Mouse (Mus musculus) layer of hippocampus, adult 9-10 months (tissue): ENCODE data around the gene Vrk1.
A peak's percentile ranks its signal among the peaks of the same experiment; 100 is the strongest.

Experiments used
- DNase-seq: peaks from one replicate; pipeline ENCODE4 v3.0.0; 2022; ENCODE audit warnings: low spot score

Gene Vrk1

DNA sequence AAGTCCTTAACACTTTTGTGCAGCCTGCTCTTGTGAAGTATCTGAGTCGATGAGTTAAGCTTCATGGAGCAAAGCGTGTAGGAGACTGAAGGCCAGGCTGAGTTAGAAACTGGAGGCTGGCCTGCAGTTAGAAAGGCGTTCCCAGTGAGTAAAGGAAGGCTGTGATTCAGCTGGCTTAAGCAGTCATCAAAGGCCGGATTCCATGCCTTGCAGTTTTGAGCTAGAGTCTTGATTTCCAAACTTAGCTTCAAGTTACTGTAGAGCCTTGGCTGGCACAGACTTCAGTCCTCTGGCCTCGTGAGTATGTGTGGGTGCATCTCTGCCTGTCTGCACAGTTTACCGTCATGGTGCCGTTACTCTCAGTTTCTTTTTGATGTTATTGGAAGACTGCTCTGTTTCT lies 42.2 kb downstream of the Vrk1 start:
- no peak for DNase-seq

DNA sequence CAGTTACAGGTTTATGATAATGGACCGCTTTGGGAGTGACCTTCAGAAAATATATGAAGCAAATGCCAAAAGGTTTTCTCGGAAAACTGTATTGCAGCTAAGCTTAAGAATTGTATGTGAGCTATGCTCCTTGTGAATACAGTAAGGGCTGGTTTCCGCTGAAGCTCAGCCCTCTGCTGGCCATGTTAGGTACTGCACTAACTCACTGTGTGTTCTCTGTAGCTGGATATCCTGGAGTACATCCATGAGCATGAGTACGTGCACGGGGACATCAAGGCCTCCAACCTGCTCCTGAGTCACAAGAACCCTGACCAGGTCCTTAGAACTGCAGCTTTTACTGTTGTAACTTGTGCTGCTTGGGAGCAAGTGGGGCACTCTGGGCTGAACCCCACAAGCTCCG lies 45.8 kb downstream of the Vrk1 start:
- DNase-seq, result peak; percentile 90

DNA sequence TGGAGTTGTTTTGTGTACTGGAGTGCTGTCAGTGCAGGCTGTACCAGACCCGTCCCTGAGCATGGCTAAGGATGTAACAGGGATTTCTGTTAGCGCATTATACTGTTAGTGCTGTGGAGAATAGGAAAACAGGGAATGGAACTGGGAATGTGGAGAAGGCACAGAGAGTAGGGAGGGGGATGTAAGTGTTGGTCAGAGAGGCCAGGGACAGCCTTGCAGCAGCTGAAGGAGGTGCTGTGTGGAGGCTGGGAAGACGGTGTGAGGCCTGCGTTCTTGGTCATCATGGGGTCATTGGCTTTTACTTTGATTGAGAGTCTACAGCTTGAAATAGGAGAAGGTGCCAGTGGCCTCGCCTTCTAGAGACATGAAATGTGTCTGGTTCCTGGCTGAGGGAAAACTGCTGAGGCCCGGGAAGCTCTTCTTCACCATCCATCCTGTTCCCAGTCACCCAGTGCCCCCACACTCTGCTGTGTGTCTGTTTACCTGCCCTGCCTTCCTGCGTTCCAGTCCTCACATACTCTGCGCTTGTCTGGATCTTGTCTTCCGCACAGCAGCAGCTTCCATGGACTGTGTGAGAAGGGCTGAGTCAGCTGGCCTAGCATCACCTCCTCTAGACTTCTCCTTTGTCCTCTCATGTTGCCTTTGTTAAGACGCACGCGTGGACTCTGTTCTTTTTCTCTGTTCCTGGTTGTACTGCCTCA lies 50.0 kb downstream of the Vrk1 start:
- DNase-seq, result no peak

DNA sequence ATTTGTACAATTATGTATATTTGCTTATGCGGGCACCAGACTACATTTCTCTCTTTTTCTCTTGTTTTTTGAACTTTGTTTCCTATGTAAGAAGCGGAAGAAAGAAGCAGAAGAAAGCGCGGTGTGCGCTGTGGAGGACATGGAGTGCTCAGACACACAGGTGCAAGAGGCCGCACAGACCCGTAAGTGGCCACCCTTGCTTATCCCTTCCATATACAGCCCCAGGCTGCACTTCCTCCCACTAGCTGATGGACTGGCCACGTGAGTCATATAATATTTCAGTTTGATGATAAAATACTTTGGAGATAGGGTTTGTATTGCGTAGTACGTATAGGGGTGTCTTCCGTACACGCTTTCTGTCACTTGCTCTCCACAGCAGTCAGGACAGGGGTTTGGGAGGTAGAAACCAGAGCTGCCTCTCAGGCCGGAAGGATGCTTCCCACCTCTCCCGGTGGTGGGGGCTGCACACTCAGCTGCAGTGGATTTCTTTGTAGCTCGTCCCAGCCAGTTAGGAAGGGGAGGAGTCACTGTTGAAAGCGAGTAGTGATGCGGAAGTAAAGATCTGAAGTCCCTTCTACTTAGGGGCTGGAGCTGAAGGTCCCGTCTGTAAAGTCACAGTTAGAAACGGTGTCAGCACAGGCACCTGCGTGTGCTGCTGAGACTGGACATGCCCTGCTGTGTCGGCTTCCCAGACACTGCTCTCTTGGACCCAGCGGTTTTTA lies 60.6 kb downstream of the Vrk1 start:
- no peak for DNase-seq

DNA sequence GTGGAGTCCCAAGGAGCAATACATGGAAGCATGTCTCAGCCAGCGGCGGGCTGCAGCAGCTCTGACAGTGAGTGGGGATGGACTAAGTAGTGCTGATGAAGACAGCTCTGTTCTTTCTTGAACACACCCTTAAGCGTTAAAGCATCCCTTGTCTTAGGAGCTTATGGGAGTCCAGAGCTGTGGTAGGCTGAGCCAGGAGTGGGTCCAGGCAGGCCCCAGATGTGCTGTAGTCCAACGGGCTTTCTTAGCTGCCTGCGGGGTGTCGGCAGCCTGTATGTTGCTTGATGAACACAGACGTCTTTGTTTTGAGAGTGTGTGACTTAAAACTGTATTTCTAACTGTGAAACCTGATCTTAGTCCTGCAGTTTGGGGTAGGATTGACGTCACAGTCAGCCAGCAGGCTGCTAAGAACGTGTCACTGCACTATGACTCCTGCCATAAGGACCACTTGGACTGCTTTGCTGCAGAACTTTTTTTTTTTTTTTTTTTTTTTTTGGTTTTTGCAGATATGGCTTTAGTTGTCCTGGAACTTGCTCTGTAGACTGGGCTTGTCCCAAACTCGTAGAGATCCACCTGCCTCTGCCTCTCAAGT lies 61.6 kb downstream of the Vrk1 start:
- no peak for DNase-seq

DNA sequence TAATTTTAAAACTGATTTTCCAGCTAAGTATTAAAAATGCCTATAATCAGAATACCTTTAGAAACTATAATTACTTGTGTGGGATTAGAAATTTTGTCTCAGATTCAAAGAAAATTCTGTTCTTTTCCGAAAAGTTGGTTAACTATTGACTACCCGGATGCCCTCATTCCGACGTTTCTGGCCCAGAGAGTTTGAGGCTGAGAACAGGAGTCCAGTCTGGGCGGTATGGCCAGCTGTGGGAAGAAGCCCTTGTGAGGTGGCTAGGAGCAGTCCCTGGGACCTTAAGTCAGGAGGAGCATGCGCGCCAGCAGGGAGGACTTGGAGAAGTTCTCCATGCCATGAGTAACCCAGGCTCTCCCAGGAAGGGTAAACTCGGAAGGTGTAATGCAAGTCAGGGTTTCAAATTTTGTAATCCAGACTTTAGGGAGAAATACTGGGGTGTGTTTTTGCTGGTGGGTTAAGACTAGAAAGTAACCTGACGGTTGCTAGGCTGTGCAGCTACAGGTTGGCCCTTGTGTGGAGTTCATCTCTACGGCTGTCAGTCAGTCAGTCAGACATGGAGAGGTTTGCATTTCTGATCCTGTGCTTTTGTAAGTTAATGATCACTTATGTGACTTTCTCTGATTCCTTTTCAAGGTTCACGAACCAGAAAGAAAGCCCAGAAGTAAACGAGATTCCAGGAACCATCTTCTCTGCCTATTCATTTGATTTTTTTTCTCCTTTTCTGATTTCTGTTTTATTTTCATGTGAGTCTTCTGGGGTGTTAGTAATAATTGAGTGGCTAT lies 64.5 kb downstream of the Vrk1 start:
- no peak for DNase-seq

DNA sequence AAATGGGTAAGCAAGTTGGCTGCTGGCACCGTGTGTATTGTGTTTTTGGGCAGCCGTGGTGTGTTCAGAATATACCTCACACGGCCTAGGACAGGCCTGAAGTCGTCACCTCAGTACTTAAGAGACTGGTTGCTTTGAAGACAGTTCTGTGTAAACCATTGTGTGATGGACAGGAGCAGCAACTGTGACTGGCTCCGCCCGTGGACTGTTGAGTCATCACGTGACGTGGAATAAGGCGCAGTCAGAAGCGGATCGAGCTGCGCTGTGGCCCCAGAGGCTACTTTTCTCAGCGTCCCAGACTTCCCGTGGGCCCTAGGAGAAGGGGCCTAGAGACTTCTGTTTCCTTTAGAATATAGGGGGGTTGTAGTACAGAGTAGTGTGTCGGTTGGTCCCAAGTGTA lies 66.1 kb downstream of the Vrk1 start:
- DNase-seq, result no peak

DNA sequence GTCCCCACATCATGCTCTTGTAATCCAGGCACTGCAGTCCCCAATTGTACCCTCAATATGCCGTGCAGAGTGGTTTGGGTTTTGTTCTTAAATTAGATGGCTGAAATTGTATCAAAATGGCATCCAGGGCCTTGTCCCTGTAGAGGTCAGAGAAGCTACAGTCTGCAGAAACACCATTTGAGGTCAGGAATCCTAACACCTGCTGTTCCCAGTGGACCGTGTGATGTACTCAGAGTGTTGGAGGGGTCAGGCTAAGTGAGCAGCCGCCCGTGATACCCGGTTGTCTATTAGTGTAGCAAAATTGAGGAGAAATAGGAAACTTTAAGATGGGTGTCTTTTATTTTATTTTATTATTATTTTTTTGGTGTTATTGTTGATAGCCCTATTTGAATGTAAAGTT lies 70.5 kb downstream of the Vrk1 start:
- DNase-seq, result no peak

DNA sequence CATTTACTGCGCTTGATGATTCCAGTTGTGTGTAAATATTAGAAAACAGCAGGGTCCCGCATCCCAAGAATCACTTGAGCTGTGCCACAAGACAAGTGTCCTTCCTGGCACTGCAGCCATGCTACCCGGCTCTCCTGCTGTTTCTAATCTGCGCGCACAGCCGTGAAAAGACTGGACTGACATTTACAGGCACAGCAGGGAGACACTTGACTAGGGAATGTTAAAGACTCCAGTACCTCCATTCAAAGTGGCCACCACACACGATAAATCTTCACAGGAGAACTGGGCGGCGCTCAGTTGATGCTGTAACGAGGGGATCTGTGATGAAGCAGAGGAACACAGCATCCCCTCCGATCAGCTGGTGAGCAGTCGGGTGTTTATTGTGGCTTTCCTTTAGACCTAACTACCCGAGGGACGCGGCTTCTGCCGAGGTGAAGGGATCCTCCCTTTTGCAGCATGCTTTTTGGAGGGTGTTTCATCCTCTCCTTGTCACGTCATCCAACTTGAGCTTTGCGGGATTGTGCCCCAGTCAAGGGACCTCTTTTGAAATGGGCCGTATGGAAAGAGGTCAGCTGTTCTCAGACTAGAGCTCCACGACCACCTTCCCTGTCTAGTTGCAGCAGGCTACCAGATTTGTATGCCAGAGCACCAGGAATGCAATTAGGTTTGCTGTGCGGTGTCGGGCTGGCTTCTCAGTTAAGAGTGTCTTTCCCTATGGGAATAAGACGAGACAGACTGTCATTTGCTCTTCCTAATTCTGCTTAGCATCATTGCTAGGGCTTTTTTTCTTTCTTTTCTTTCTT lies 71.1 kb downstream of the Vrk1 start:
- DNase-seq, result no peak

DNA sequence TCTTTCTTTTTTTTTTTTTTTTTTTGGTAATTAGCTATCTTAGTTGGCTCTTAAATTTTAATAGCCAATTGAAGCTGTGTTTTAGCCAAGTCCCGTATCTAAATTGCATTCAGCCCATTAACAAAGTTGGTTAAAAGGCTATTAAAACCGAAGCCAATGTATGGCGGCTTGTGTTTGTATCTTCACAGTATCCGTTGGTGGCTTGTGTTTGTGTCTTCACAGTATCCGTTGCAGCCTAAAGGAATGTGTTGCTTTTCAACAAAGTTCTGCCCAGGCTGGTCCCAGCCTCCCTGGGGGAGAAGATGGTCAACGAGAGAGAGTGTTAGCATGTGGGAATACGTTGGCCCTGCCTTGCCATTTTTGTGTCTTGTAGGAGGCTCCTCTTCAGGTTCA lies 71.7 kb downstream of the Vrk1 start:
- DNase-seq, result no peak

DNA sequence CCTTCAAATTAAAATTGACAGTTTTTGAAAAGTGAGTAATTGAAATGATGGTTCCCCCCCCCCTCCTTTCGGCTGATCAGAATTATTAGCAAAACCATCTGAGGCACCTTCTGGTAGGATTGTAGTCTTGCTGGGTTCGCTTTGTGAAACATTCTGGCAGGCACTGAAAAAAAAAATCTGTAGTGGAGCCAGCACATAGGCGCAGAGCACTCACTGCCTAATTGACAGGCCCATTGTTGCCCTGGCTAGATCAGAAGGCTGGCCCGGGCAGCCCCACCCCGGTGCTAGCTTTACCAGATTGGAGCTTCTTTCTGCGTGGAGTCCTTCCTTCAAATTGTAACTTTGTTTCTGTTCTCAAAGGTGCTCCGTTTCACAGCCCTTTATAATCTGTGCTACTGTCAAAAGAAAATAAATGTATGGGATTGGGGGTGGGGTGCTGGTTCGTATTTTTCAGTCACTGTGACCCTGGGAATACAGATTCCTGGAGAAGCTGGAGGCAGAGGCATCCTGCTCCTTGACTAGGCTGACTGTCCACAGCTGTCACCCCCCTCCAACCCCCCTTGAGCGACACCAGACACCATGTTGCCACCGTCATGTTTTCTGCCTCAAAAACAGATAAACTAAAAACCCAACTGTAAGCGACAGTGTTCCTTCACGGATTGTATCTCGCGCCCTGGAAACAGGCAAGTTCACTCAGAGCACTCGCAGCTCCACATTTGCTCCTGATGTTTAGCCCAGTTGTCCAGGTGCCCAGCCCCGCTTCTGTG lies 72.3 kb downstream of the Vrk1 start:
- DNase-seq, result peak; percentile 44

DNA sequence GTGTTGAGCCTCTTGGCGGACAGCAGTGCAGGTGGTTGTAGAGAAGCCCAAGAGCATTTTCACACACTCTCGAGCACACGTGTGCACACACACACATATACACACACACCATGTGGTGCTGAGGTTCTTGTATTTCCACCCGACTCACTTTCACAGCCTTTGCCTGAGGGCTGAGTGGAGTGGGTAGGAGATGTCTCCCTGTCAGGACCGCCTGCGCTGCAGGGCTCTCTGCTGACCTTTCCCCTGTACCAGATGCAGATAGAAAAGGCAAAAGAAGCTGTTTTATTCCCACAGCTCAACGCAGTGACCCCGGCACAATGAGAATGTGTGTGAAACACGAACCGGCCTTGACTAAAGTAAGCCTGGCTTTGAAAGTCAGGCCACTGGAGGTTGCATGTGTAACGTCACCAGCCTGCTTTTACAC lies 72.9 kb downstream of the Vrk1 start:
- no peak for DNase-seq

DNA sequence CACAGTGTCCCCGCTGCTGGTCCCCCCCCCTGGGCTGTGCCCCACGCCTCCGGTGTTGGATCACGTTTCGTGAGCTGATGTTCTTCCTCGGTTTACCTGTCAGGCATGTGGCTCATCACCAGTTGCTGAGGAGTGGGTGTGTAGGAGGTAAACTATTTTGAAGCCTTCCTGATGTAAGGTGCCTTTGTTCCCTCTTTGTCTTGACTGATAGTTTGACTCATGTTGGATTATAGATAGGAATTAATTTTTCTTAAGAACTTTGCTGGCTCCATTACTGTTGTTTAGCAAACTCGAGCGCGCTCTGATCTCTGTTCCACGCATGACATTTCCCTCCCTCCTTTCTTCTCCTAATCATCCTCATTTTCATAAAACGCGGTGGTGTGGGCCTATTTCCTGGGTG lies 74.1 kb downstream of the Vrk1 start:
- no peak for DNase-seq

DNA sequence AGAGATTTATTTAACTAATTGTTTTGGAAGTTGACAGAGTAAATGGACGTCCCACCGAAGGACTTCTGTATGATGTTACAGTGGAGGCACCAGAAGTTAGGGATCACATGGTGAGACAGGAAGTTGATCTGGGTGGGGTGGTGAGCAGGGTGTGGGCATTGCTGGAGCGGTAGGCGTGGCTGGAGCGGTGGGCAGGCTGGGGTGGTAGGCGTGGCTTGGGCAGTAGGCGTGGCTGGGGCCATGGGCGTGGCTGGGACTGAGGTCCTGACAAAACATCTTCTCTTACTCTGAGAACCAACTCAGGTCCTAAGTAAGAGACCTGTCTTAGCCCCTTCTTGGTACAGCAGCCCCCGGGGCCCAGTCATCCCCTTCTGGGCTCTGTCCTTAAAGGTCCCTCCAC lies 84.8 kb downstream of the Vrk1 start:
- no peak for DNase-seq

DNA sequence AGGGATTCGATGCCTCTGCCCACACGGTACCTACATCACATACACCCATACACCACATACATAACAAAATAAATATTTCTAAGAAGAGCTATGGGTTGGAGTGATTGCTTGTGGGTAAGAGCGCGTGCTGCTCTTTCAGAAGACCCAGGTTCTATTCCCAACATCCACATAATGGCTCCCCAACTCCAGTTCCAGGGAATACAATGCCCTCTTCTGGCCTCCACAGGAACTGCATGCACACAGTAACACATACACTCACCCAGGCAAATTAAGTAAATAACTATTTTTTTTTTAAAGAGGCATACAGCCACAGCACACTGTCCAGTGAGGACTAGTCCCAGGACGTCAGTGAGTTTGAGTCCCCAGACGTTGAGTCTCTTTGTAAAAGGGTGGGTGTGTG lies 92.0 kb downstream of the Vrk1 start:
- no peak for DNase-seq

DNA sequence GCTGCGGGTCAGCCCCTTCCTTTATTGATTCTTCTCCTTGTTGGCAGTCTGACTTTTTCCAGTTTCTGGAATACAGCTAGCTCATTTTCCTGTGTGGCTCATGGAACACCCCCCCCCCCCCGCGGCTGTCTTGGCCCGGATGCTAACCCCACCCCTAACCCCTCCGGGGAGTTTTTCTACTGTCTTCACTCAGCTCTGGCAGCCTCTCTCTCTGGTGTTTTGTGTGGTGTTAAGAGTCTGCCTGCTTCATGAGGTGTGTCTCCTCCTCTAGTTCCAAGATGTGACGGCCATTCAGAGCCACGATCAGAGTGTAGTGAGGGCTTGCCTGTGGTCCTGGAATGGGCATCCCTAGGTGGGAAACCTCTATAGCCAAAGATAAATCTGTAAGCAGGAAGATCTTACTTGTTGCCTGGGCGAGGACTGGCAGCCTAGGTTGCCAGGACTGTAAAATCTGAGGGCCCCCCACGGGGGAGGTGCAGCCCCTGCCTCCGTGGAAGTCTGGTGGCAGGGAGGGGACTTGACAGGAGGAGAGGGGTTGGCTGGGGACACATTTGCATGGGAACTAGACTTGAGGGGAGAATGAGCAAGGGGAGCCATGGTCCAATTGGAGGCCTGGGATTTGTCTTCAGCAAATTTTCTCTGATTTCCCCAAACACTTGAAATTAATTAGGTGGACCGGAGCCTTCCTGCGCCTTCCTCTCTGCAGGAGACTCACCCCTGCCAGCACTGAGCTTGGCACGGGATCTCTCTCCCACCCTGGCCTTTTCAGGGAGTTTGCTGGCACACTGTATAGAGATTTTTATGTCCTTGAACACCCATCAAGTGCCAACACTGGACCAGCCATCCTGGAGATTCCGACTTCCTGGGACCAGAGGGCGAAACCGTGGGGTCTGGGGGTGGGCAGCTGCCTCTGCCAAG lies 93.0 kb downstream of the Vrk1 start:
- no peak for DNase-seq

DNA sequence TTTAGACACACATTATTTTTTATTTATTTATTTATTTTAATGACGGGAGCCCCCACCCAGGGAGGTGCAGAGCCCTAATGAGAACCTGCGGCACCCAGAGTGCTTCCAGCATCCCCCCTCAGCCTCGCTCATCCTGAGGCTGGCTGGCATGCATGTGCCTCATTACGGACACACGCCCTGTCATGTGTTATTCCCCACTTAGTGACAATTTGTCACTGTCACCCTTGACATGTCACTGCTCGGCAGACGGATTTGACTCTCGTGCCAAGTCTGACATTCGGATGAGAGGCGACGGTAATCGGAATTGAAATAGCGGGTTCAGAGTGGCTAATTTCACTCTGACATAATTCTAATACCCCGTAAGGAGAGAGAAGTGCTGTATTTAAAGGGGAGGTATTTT lies 97.2 kb downstream of the Vrk1 start:
- no peak for DNase-seq

DNA sequence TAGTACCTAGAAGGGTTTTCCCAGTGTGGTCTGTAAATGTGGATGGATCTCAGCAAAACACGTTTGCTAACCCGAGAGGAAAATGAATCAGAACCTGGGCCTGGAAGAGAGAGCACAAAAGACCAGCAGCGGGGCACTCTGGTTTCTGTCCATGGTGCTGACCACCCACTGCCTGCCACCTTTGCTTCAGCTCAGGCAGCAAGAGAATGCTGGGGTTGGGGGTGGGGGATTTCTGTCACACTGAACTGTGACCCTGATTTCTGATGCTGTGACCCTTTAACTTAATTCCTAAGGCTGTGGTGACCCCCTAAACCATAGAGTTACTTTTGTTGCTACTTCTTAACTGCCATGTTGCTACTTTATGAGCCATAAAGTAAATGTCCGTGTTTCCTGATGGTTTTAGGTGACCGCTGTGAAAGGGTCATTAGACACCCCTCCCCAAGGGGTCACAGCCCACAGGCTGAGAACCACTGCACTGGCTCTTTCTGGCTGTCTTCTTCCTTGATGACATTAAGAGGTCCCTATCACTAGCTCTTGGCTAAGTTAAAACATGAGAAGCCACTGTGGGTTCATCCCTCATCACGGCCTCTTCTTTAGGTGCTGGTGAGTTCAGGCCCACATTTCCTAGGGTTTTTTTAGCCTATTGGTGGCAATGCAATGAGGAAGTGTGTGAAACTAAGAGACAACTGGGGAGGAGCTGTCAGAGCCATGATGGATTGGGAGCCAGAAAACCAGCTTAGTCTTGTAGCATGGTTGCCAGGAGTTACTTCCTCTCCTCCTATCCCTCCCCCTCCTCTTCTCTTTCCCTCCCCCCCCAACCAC lies 105.3 kb downstream of the Vrk1 start:
- no peak for DNase-seq

DNA sequence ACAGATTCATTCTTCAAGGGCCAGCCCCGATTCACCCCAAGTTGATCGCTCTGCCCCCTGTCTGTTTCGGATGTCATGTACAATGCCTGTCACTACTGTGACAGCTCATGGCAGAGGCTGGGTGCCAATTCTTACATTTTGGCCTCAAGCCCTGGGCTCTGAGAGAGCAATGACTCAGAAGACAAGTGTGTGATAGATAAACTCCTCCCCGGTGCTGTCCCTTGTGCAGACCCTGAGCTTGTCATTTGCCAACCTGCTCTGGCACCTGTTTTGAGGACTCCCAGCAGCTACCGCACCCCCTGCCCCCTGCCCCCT lies 105.8 kb downstream of the Vrk1 start:
- no peak for DNase-seq
